Mouse (Mus musculus) hindbrain, embryonic 11.5 days (tissue): ENCODE results near the gene Sgca. TPM values are rescaled to one million over a fixed set of nuclear protein-coding genes. Genes with fewer than 3 reads are reported as not detected.

ENCODE experiments used
- ATAC-seq: fragments of 200-750 bp; cut with Nextera tagmentation; 2 replicates; pipeline ENCODE4 v1.8.0; 2017; ENCODE audit warnings: mild to moderate bottlenecking, moderate TSS enrichment, moderate library complexity; ENCODE audit not compliant: low FRiP score
- DNase-seq: peaks from one replicate; pipeline ENCODE4 v3.0.0-alpha.2; 2015; ENCODE audit warnings: low spot score
- H3K27ac ChIP-seq: fragments of 300-500 bp; sonication (generic); 2 replicates; pipeline ENCODE4 v1.5.1; 2014; ENCODE audit warnings: mild to moderate bottlenecking, low read depth, low read length
- H3K27me3 ChIP-seq: fragments of 300-500 bp; sonication (generic); 2 replicates; pipeline ENCODE4 v1.6.1; 2014; ENCODE audit warnings: mild to moderate bottlenecking, low read length, moderate library complexity, mixed read lengths; ENCODE audit not compliant: control insufficient read depth, insufficient read depth
- H3K36me3 ChIP-seq: fragments of 300-500 bp; sonication (generic); 2 replicates; pipeline ENCODE4 v1.6.1; 2014; ENCODE audit warnings: mild to moderate bottlenecking, low read length, moderate library complexity, mixed read lengths; ENCODE audit not compliant: control insufficient read depth, insufficient read depth
- H3K4me1 ChIP-seq: fragments of 300-500 bp; sonication (generic); replicated peaks from 2 replicates; pipeline ENCODE4 v1.6.1; 2014; ENCODE audit warnings: low read length, mixed read lengths; ENCODE audit not compliant: control insufficient read depth, insufficient read depth
- H3K4me2 ChIP-seq: fragments of 300-500 bp; sonication (generic); replicated peaks from 2 replicates; pipeline ENCODE4 v1.6.1; 2014; ENCODE audit warnings: mild to moderate bottlenecking, low read depth, low read length
- H3K4me3 ChIP-seq: fragments of 300-500 bp; sonication (generic); 2 replicates; pipeline ENCODE4 v1.5.1; 2014; ENCODE audit warnings: low read depth, low read length
- H3K9ac ChIP-seq: fragments of 300-500 bp; sonication (generic); 2 replicates; pipeline ENCODE4 v1.6.1; 2014; ENCODE audit warnings: low read depth, low read length
- H3K9me3 ChIP-seq: fragments of 300-500 bp; sonication (generic); 2 replicates; pipeline ENCODE4 v1.6.1; 2016; ENCODE audit warnings: low read length; ENCODE audit not compliant: control insufficient read depth
- WGBS: fragments of 180-500 bp; shearing (Covaris S2); extraction: QIAGEN DNeasy Blood & Tissue Kit; methylation state at CpG from one replicate; pipeline ENCODE4 v1.1.7; 2014; 5-methylcytosine and 5-hydroxymethylcytosine counted together
- polyA plus RNA-seq: library from polyadenylated mRNA; unstranded; fragments of >200 nt; fragmentation: Nextera tagmentation; extraction: Ambion mirVana; gene quantifications from 2 replicates; pipeline ENCODE4 v1.2.1, GENCODE M21; 2014

Gene Sgca
- polyA plus RNA-seq, 1 experiment from 2014 or later = 0.11 TPM

- no peak overlapping the region for H3K4me3 ChIP-seq
- no peaks in the 10 kb centered on the region for H3K27me3 ChIP-seq
- no peak overlapping the region for H3K4me2 ChIP-seq
- no peaks in the 10 kb centered on the region for H3K36me3 ChIP-seq
- peak; percentile 41 for DNase-seq
- no peak overlapping the region for H3K27ac ChIP-seq
- 0 out of 2 replicates have a peak, but pooled peaks have one; percentile 38 for ATAC-seq
- no peak overlapping the region for H3K9ac ChIP-seq
- no peaks in the 10 kb centered on the region for H3K9me3 ChIP-seq
- WGBS = 70% methylated on average over 9 of the region's 9 CpGs
- H3K4me1 ChIP-seq = peaks cover 4% of the 10 kb centered on the region; the same call in 1 of the 2 replicates
Observed at GRCm38 (mm10) chr11:94955103-94955502, 21.0 kb downstream of the Sgca start.

GRCm38 (mm10) chr11:94952169-94952568 lies 24.0 kb downstream of the Sgca start:
- DNase-seq (peak; percentile 48), ATAC-seq (0 out of 2 replicates have a peak, but pooled peaks have one; percentile 40)
- Histone ChIP-seq H3K4me1 (peaks cover 4% of the 10 kb centered on the region; the same call in 1 of the 2 replicates), H3K9me3 (no peaks in the 10 kb centered on the region), H3K4me3 (no peak overlapping the region), H3K27me3 (no peaks in the 10 kb centered on the region), H3K36me3 (no peaks in the 10 kb centered on the region), H3K27ac (0 out of 2 replicates have a peak overlapping the region, but pooled peaks have one; percentile 3), H3K9ac (no peak overlapping the region), H3K4me2 (no peak overlapping the region)
- WGBS = 11% methylated on average over 6 of the region's 6 CpGs

- Histone ChIP-seq H3K4me3 (no peak overlapping the region), H3K4me1 (no peaks in the 10 kb centered on the region), H3K36me3 (no peaks in the 10 kb centered on the region), H3K27ac (no peak overlapping the region), H3K27me3 (no peaks in the 10 kb centered on the region), H3K9ac (no peak overlapping the region), H3K9me3 (no peaks in the 10 kb centered on the region), H3K4me2 (no peak overlapping the region)
- 90% methylated on average over 12 of the region's 12 CpGs for WGBS
- DNase-seq (no peak), ATAC-seq (no peak)
Observed at GRCm38 (mm10) chr11:94945236-94945635, 30.9 kb downstream of the Sgca start.

GRCm38 (mm10) chr11:94944295-94944694 lies 31.8 kb downstream of the Sgca start:
- Histone ChIP-seq H3K9me3 (no peaks in the 10 kb centered on the region), H3K4me2 (no peak overlapping the region), H3K4me1 (no peaks in the 10 kb centered on the region), H3K4me3 (no peak overlapping the region), H3K27ac (no peak overlapping the region), H3K9ac (no peak overlapping the region), H3K27me3 (no peaks in the 10 kb centered on the region), H3K36me3 (no peaks in the 10 kb centered on the region)
- WGBS = 13% methylated on average over 8 of the region's 8 CpGs
- ATAC-seq (no peak), DNase-seq (no peak)

GRCm38 (mm10) chr11:94943054-94943453 lies 33.1 kb downstream of the Sgca start:
- Histone ChIP-seq H3K9me3 (no peaks in the 10 kb centered on the region), H3K4me1 (no peaks in the 10 kb centered on the region), H3K9ac (no peak overlapping the region), H3K27ac (no peak overlapping the region), H3K36me3 (no peaks in the 10 kb centered on the region), H3K4me2 (no peak overlapping the region), H3K27me3 (peaks cover 6% of the 10 kb centered on the region), H3K4me3 (no peak overlapping the region)
- ATAC-seq = no peak
- 78% methylated on average over 15 of the region's 15 CpGs for WGBS
- DNase-seq = no peak

- no peak overlapping the region for H3K4me3 ChIP-seq
- H3K36me3 ChIP-seq = no peaks in the 10 kb centered on the region
- H3K27me3 ChIP-seq = peaks cover 10% of the 10 kb centered on the region
- no peak overlapping the region for H3K9ac ChIP-seq
- 49% methylated on average over 13 of the region's 13 CpGs for WGBS
- no peak overlapping the region for H3K4me2 ChIP-seq
- no peaks in the 10 kb centered on the region for H3K9me3 ChIP-seq
- no peaks in the 10 kb centered on the region for H3K4me1 ChIP-seq
- no peak overlapping the region for H3K27ac ChIP-seq
- no peak for ATAC-seq
- peak; percentile 58 for DNase-seq
Observed at GRCm38 (mm10) chr11:94942282-94943023, 33.7 kb downstream of the Sgca start.

- no peak for DNase-seq
- Histone ChIP-seq H3K4me2 (no peak overlapping the region), H3K27me3 (peaks cover 13% of the 10 kb centered on the region), H3K9me3 (no peaks in the 10 kb centered on the region), H3K4me1 (no peaks in the 10 kb centered on the region), H3K36me3 (no peaks in the 10 kb centered on the region), H3K4me3 (no peak overlapping the region), H3K9ac (no peak overlapping the region), H3K27ac (no peak overlapping the region)
- 79% methylated on average over 8 of the region's 8 CpGs for WGBS
- ATAC-seq = no peak
Observed at GRCm38 (mm10) chr11:94941776-94942175, 34.4 kb downstream of the Sgca start.

GRCm38 (mm10) chr11:94941121-94941520 lies 35.0 kb downstream of the Sgca start:
- no peaks in the 10 kb centered on the region for H3K4me1 ChIP-seq
- DNase-seq = no peak
- no peak overlapping the region for H3K4me2 ChIP-seq
- peaks cover 18% of the 10 kb centered on the region for H3K27me3 ChIP-seq
- ATAC-seq = no peak
- no peak overlapping the region for H3K9ac ChIP-seq
- no peaks in the 10 kb centered on the region for H3K9me3 ChIP-seq
- no peak overlapping the region for H3K4me3 ChIP-seq
- H3K27ac ChIP-seq = no peak overlapping the region
- H3K36me3 ChIP-seq = no peaks in the 10 kb centered on the region
- 41% methylated on average over 9 of the region's 9 CpGs for WGBS

- H3K4me3 ChIP-seq = no peak overlapping the region
- ATAC-seq (no peak), DNase-seq (peak; percentile 85)
- no peak overlapping the region for H3K9ac ChIP-seq
- H3K27me3 ChIP-seq = peaks cover 33% of the 10 kb centered on the region
- no peaks in the 10 kb centered on the region for H3K9me3 ChIP-seq
- H3K4me2 ChIP-seq = no peak overlapping the region
- 22% methylated on average over 4 of the region's 4 CpGs for WGBS
- H3K27ac ChIP-seq = no peak overlapping the region
- no peaks in the 10 kb centered on the region for H3K36me3 ChIP-seq
- H3K4me1 ChIP-seq = no peaks in the 10 kb centered on the region
Observed at GRCm38 (mm10) chr11:94939280-94939679, 36.8 kb downstream of the Sgca start.
